Mouse (Mus musculus) embryonic facial prominence, embryonic 14.5 days (tissue): ENCODE results near the gene Csde1. TPM values are rescaled to one million over a fixed set of nuclear protein-coding genes. Genes with fewer than 3 reads are reported as not detected.
A peak's percentile ranks its signal among the peaks of the same experiment; 100 is the strongest.

Source experiments
- ATAC-seq: fragments of 200-750 bp; cut with Nextera tagmentation; 2 replicates; pipeline ENCODE4 v1.8.0; 2017; ENCODE audit warnings: low read depth, moderate number of reproducible peaks, moderate TSS enrichment
- DNase-seq: peaks from one replicate; pipeline ENCODE4 v3.0.0-alpha.2; 2015; ENCODE audit warnings: low spot score
- H3K27ac ChIP-seq: fragments of 300-500 bp; sonication (generic); replicated peaks from 2 replicates; pipeline ENCODE4 v1.5.1; 2014; ENCODE audit warnings: low read depth, mild to moderate bottlenecking, low read length, moderate library complexity
- H3K27me3 ChIP-seq: fragments of 300-500 bp; sonication (generic); replicated peaks from 2 replicates; pipeline ENCODE4 v1.6.1; 2014; ENCODE audit warnings: low read length; ENCODE audit not compliant: control insufficient read depth, insufficient read depth
- H3K36me3 ChIP-seq: fragments of 300-500 bp; sonication (generic); 2 replicates; pipeline ENCODE4 v1.6.1; 2014; ENCODE audit warnings: low read length, mixed read lengths; ENCODE audit not compliant: control insufficient read depth, insufficient read depth
- H3K4me1 ChIP-seq: fragments of 300-500 bp; sonication (generic); 2 replicates; pipeline ENCODE4 v1.6.1; 2014; ENCODE audit warnings: antibody characterized with exemption, low read length; ENCODE audit not compliant: control insufficient read depth, insufficient read depth
- H3K4me2 ChIP-seq: fragments of 300-500 bp; sonication (generic); 2 replicates; pipeline ENCODE4 v1.6.1; 2014; ENCODE audit warnings: low read depth, mild to moderate bottlenecking, low read length, moderate library complexity, mixed read lengths
- H3K4me3 ChIP-seq: fragments of 300-500 bp; sonication (generic); 2 replicates; pipeline ENCODE4 v1.5.1; 2014; ENCODE audit warnings: low read depth, mild to moderate bottlenecking, low read length
- H3K9ac ChIP-seq: fragments of 300-500 bp; sonication (generic); 2 replicates; pipeline ENCODE4 v1.6.1; 2014; ENCODE audit warnings: low read depth, mild to moderate bottlenecking, low read length, moderate library complexity, mixed read lengths
- H3K9me3 ChIP-seq: fragments of 300-500 bp; sonication (generic); 2 replicates; pipeline ENCODE4 v1.6.1; 2016; ENCODE audit warnings: low read length; ENCODE audit not compliant: control insufficient read depth
- WGBS: fragments of 180-500 bp; shearing (Covaris S2); extraction: QIAGEN DNeasy Blood & Tissue Kit; methylation state at CpG from one replicate; pipeline ENCODE4 v1.1.7; 2014; 5-methylcytosine and 5-hydroxymethylcytosine counted together
- polyA plus RNA-seq: library from polyadenylated mRNA; unstranded; fragments of >200 nt; fragmentation: Nextera tagmentation; extraction: Ambion mirVana; gene quantifications from 2 replicates; pipeline ENCODE4 v1.2.1, GENCODE M21; 2014

Gene Csde1
- polyA plus RNA-seq, 1 experiment from 2014 or later = 335 TPM

GRCm38 (mm10) chr3:103099667-103100066 lies 79.4 kb downstream of the Csde1 start:
- no peak overlapping the region for H3K4me2 ChIP-seq
- no peak overlapping the region for H3K9ac ChIP-seq
- H3K4me3 ChIP-seq = no peak overlapping the region
- no peaks in the 10 kb centered on the region for H3K4me1 ChIP-seq
- ATAC-seq = no peak
- no peak overlapping the region for H3K27ac ChIP-seq
- no peaks in the 10 kb centered on the region for H3K27me3 ChIP-seq
- WGBS = 83% methylated on average over 6 of the region's 6 CpGs
- H3K9me3 ChIP-seq = no peaks in the 10 kb centered on the region
- DNase-seq = no peak
- H3K36me3 ChIP-seq = no peaks in the 10 kb centered on the region

- 48% methylated on average over 2 of the region's 2 CpGs for WGBS
- H3K36me3 ChIP-seq = no peaks in the 10 kb centered on the region
- no peaks in the 10 kb centered on the region for H3K27me3 ChIP-seq
- H3K4me1 ChIP-seq = no peaks in the 10 kb centered on the region
- no peak overlapping the region for H3K9ac ChIP-seq
- no peaks in the 10 kb centered on the region for H3K9me3 ChIP-seq
- DNase-seq = no peak
- H3K4me2 ChIP-seq = no peak overlapping the region
- H3K27ac ChIP-seq = no peak overlapping the region
- no peak for ATAC-seq
- no peak overlapping the region for H3K4me3 ChIP-seq
These were observed 80.5 kb downstream of the Csde1 start for GRCm38 (mm10) chr3:103100735-103101134.

- 54% methylated on average over 5 of the region's 5 CpGs for WGBS
- no peak overlapping the region for H3K9ac ChIP-seq
- no peak for ATAC-seq
These were observed 81.0 kb downstream of the Csde1 start for GRCm38 (mm10) chr3:103101194-103101593.

GRCm38 (mm10) chr3:103101909-103102308 lies 81.7 kb downstream of the Csde1 start:
- WGBS = 5% methylated on average over 14 of the region's 14 CpGs
- ATAC-seq = peak; percentile 28
- peak overlapping the region; percentile 63 for H3K27ac ChIP-seq

More at GRCm38 (mm10) chr3:103101194-103101593, 81.0 kb downstream of the Csde1 start:
- DNase-seq = no peak
- Histone ChIP-seq H3K4me3 (no peak overlapping the region), H3K36me3 (no peaks in the 10 kb centered on the region), H3K4me2 (peak overlapping the region; percentile 82; the same call in 1 of the 2 replicates), H3K4me1 (no peaks in the 10 kb centered on the region), H3K27me3 (no peaks in the 10 kb centered on the region), H3K27ac (no peak overlapping the region), H3K9me3 (no peaks in the 10 kb centered on the region)

GRCm38 (mm10) chr3:103102454-103103390 lies 82.5 kb downstream of the Csde1 start, which contains the start of gene Dennd2c:
Gene Dennd2c, plus strand, starts transcription at chr3:103102604.
- H3K27ac ChIP-seq = peak within 1 kb of the TSS; percentile 74
- ATAC-seq (peak; percentile 97), DNase-seq (peak; percentile 95)
- H3K4me2 ChIP-seq = peak within 1 kb of the TSS; percentile 82
- no peaks in the 10 kb centered on the region for H3K9me3 ChIP-seq
- peak within 1 kb of the TSS; percentile 79 for H3K9ac ChIP-seq
- WGBS = under 1% methylated on average over 47 of the region's 72 CpGs
- H3K4me1 ChIP-seq = no peaks in the 10 kb centered on the region
- H3K27me3 ChIP-seq = no peaks in the 10 kb centered on the region
- H3K36me3 ChIP-seq = no peaks in the 10 kb centered on the region
- H3K4me3 ChIP-seq = peak within 1 kb of the TSS; percentile 73

More at GRCm38 (mm10) chr3:103101909-103102308, 81.7 kb downstream of the Csde1 start:
- no peaks in the 10 kb centered on the region for H3K36me3 ChIP-seq
- no peaks in the 10 kb centered on the region for H3K27me3 ChIP-seq
- H3K9me3 ChIP-seq = no peaks in the 10 kb centered on the region
- no peaks in the 10 kb centered on the region for H3K4me1 ChIP-seq
- H3K4me3 ChIP-seq = peak overlapping the region; percentile 73
- H3K9ac ChIP-seq = peak overlapping the region; percentile 79
- DNase-seq = peak; percentile 54
- peak overlapping the region; percentile 82 for H3K4me2 ChIP-seq

Other genes starting within 250 kb of the Csde1 start
- gene Tshb, start 237.7 kb upstream of the Csde1 start, polyA plus RNA-seq = 1.9 and 4.3 TPM in 2 replicates
- gene Sycp1, start 84.3 kb upstream of the Csde1 start, polyA plus RNA-seq = not detected in 2 replicates
- gene Nr1h5, start 56.3 kb upstream of the Csde1 start, polyA plus RNA-seq = 0.06 TPM in 1 of 2 replicates, not detected in the other
- gene Sike1, start 24.7 kb upstream of the Csde1 start, polyA plus RNA-seq = 59.4 and 61.8 TPM in 2 replicates
- gene Nras, start 37.9 kb downstream of the Csde1 start, polyA plus RNA-seq = 94.2 and 103 TPM in 2 replicates
- gene Ampd1, start 53.6 kb downstream of the Csde1 start, polyA plus RNA-seq = 14.4 and 23.9 TPM in 2 replicates
- gene Dennd2c, start 82.2 kb downstream of the Csde1 start, polyA plus RNA-seq = 7.6 and 8.5 TPM in 2 replicates
- gene Bcas2, start 151.2 kb downstream of the Csde1 start, polyA plus RNA-seq = 143 and 163 TPM in 2 replicates